Mouse (Mus musculus) adrenal gland, postnatal 36 days (tissue): Measurements from ENCODE around the gene Daw1. TPM values are rescaled to one million over a fixed set of nuclear protein-coding genes. Genes with fewer than 3 reads are reported as not detected.
A peak's percentile ranks its signal among the peaks of the same experiment; 100 is the strongest.

Source experiments
- DNase-seq, 2 experiments: peaks; one replicate each; pipeline ENCODE4 v3.0.0; 2021; ENCODE audit warnings: mixed read lengths in 1 of 2
- long read RNA-seq, 2 experiments: library from polyadenylated mRNA; stranded (forward); transcript quantifications; one replicate each; pipeline ENCODE4 v2.0.0; 2021; ENCODE audit warnings: borderline sequencing depth in 2 of 2
- total RNA-seq, 2 experiments: library from RNA; stranded (reverse); gene quantifications; 2 replicates each; pipeline ENCODE4 v1.2.3; 2021

The Daw1 gene
- total RNA-seq: not detected
- long read RNA-seq, experiment 1: 0 reads
- long read RNA-seq, experiment 2: 0 reads

GRCm38 (mm10) chr1:83159603-83160002 is at the start of gene Daw1:
Gene Daw1 (plus strand): TSS chr1:83159752.
- DNase-seq: peak; percentile 68 to 74

GRCm38 (mm10) chr1:83110992-83111391 is 48.6 kb upstream of the Daw1 start:
- no peak for DNase-seq

- no peak for DNase-seq
Measured at GRCm38 (mm10) chr1:83111726-83112125, 47.8 kb upstream of the Daw1 start.

GRCm38 (mm10) chr1:83116447-83117137 is 43.0 kb upstream of the Daw1 start, which contains the start of gene Ccl20:
Gene Ccl20 (plus strand): TSS chr1:83116766.
- DNase-seq: no peak

GRCm38 (mm10) chr1:83117217-83117616 is 42.3 kb upstream of the Daw1 start:
- no peak for DNase-seq

GRCm38 (mm10) chr1:83117661-83118060 is 41.9 kb upstream of the Daw1 start:
- no peak for DNase-seq

- DNase-seq: no peak
Measured at GRCm38 (mm10) chr1:83119903-83120302, 39.6 kb upstream of the Daw1 start.

GRCm38 (mm10) chr1:83120312-83120711 is 39.2 kb upstream of the Daw1 start:
- no peak for DNase-seq

- no peak for DNase-seq
Measured at GRCm38 (mm10) chr1:83123201-83123600, 36.4 kb upstream of the Daw1 start.

GRCm38 (mm10) chr1:83135829-83136228 is 23.7 kb upstream of the Daw1 start:
- DNase-seq: no peak

- DNase-seq: no peak
Measured at GRCm38 (mm10) chr1:83137847-83138246, 21.7 kb upstream of the Daw1 start.

GRCm38 (mm10) chr1:83138721-83139120 is 20.8 kb upstream of the Daw1 start:
- no peak for DNase-seq

GRCm38 (mm10) chr1:83141510-83141909 is 18.0 kb upstream of the Daw1 start:
- DNase-seq: no peak

GRCm38 (mm10) chr1:83142055-83142454 is 17.5 kb upstream of the Daw1 start:
- no peak for DNase-seq

- no peak for DNase-seq
Measured at GRCm38 (mm10) chr1:83146547-83146946, 13.0 kb upstream of the Daw1 start.

- DNase-seq: peak in 1 of 2 experiments; percentile 1
Measured at GRCm38 (mm10) chr1:83150227-83150626, 9.3 kb upstream of the Daw1 start.

GRCm38 (mm10) chr1:83152961-83153360 is 6.6 kb upstream of the Daw1 start:
- DNase-seq: no peak

GRCm38 (mm10) chr1:83156876-83157275 is 2.7 kb upstream of the Daw1 start:
- DNase-seq: no peak

- DNase-seq: no peak
Measured at GRCm38 (mm10) chr1:83161658-83162057, 2.1 kb downstream of the Daw1 start.

- no peak for DNase-seq
Measured at GRCm38 (mm10) chr1:83164027-83164426, 4.5 kb downstream of the Daw1 start.

GRCm38 (mm10) chr1:83169158-83169557 is 9.6 kb downstream of the Daw1 start:
- no peak for DNase-seq

- no peak for DNase-seq
Measured at GRCm38 (mm10) chr1:83175985-83176384, 16.4 kb downstream of the Daw1 start.

- no peak for DNase-seq
Measured at GRCm38 (mm10) chr1:83179531-83179930, 20.0 kb downstream of the Daw1 start.

- DNase-seq: peak in 1 of 2 experiments; percentile 1
Measured at GRCm38 (mm10) chr1:83181418-83181817, 21.9 kb downstream of the Daw1 start.
